Mouse (Mus musculus): ENCODE results near the gene Slc35f1. TPM values are rescaled to one million over a fixed set of nuclear protein-coding genes. Genes with fewer than 3 reads are reported as not detected.

Slc35f1 gene
- total and polyA plus RNA-seq, 3 experiments: not detected

GRCm38 (mm10) chr10:52996886-52997285 lies 306.6 kb downstream of the Slc35f1 start:
- no peaks in the 10 kb centered on the region for H3K4me1 ChIP-seq (ENCODE audit: control insufficient read depth in 1 of 2, insufficient read depth in 2 of 2, low read length in 2 of 2)
- no peaks in the 10 kb centered on the region for H3K79me2 ChIP-seq (ENCODE audit: control insufficient read depth, insufficient read depth, low read length, poor library complexity)
- H3K27ac ChIP-seq (ENCODE audit: control insufficient read depth, low read depth, low read length): no peak overlapping the region
- H3K9me3 ChIP-seq (replicated peaks; ENCODE audit: insufficient read depth, low read length): no peaks in the 10 kb centered on the region
- no peak overlapping the region for H3K9ac ChIP-seq (ENCODE audit: control insufficient read depth, low read depth, low read length, poor library complexity, severe bottlenecking)
- TF ChIP-seq E2F4 (IDR thresholded peaks at IDR 0.05; ENCODE audit: borderline replicate concordance, low read depth, low read length) (no peak), TCF12 (IDR thresholded peaks at IDR 0.05; ENCODE audit: low read depth, low read length) (no peak), ZNF384 (IDR thresholded peaks at IDR 0.05; ENCODE audit: low read depth, low read length) (no peak), ELF1 (IDR thresholded peaks at IDR 0.05; ENCODE audit: low read depth, low read length) (no peak), ZMIZ1 (IDR thresholded peaks at IDR 0.05; ENCODE audit: low read depth, low read length) (no peak), UBTF (IDR thresholded peaks at IDR 0.05; ENCODE audit: borderline replicate concordance, insufficient read depth, low read depth, low read length) (no peak), MAFK (IDR thresholded peaks at IDR 0.05; ENCODE audit: borderline replicate concordance, low read depth, low read length) (no peak), POLR2A (IDR thresholded peaks at IDR 0.05; ENCODE audit: control insufficient read depth in 1 of 2, insufficient read depth in 1 of 2, low read depth in 1 of 2, low read length in 2 of 2, poor library complexity in 1 of 2) (no peak), HCFC1 (IDR thresholded peaks at IDR 0.05; ENCODE audit: low read depth, low read length) (no peak), EP300 (IDR thresholded peaks at IDR 0.05; ENCODE audit: low read depth in 1 of 2, low read length in 2 of 2) (no peak), RAD21 (IDR thresholded peaks at IDR 0.05; ENCODE audit: low read depth, low read length) (no peak), NRF1 (IDR thresholded peaks at IDR 0.05; ENCODE audit: insufficient read depth, low read depth, low read length, poor library complexity, severe bottlenecking) (no peak), CHD2 (IDR thresholded peaks at IDR 0.05; ENCODE audit: low read length) (no peak), BHLHE40 (IDR thresholded peaks at IDR 0.05; ENCODE audit: borderline replicate concordance, low read depth, low read length) (no peak), USF2 (IDR thresholded peaks at IDR 0.05; ENCODE audit: borderline replicate concordance in 1 of 2, insufficient read depth in 1 of 2, low read depth in 1 of 2, low read length in 2 of 2) (no peak), CTCF (IDR thresholded peaks at IDR 0.05 in 2 of 3, conservative IDR thresholded peaks at IDR 0.05 in 1 of 3; ENCODE audit: control insufficient read depth in 1 of 3, insufficient read depth in 1 of 3, low read depth in 2 of 3, low read length in 3 of 3, poor library complexity in 1 of 3, severe bottlenecking in 1 of 3) (no peak), MEF2A (IDR thresholded peaks at IDR 0.05; ENCODE audit: extremely low read depth, insufficient replicate concordance, low read depth, low read length, poor library complexity, severe bottlenecking) (no peak), SMC3 (IDR thresholded peaks at IDR 0.05; ENCODE audit: low read depth, low read length) (no peak), MAX (IDR thresholded peaks at IDR 0.05; ENCODE audit: low read length) (no peak), MYC (IDR thresholded peaks at IDR 0.05; ENCODE audit: low read depth, low read length) (no peak)
- DNase-seq (ENCODE audit: low read depth, low spot score): no peak
- H3K36me3 ChIP-seq (ENCODE audit: control insufficient read depth in 1 of 2, insufficient read depth in 2 of 2, low read length in 2 of 2): no peaks in the 10 kb centered on the region
- H3K4me3 ChIP-seq (ENCODE audit: control insufficient read depth in 1 of 2, insufficient read depth in 1 of 2, low read depth in 2 of 2, low read length in 2 of 2): no peak overlapping the region
- no peaks in the 10 kb centered on the region for H3K27me3 ChIP-seq (ENCODE audit: control insufficient read depth in 1 of 2, insufficient read depth in 2 of 2, low read length in 2 of 2)

- no peaks in the 10 kb centered on the region for H3K36me3 ChIP-seq (ENCODE audit: control insufficient read depth in 1 of 2, insufficient read depth in 2 of 2, low read length in 2 of 2)
- H3K27me3 ChIP-seq (ENCODE audit: control insufficient read depth in 1 of 2, insufficient read depth in 2 of 2, low read length in 2 of 2): no peaks in the 10 kb centered on the region
- H3K9ac ChIP-seq (ENCODE audit: control insufficient read depth, low read depth, low read length, poor library complexity, severe bottlenecking): no peak overlapping the region
- TF ChIP-seq MAFK (IDR thresholded peaks at IDR 0.05; ENCODE audit: borderline replicate concordance, low read depth, low read length) (no peak), MAX (IDR thresholded peaks at IDR 0.05; ENCODE audit: low read length) (no peak), GATA1 (IDR thresholded peaks at IDR 0.05; ENCODE audit: low read depth, low read length) (no peak), POLR2A (IDR thresholded peaks at IDR 0.05; ENCODE audit: control insufficient read depth in 1 of 2, insufficient read depth in 1 of 2, low read depth in 1 of 2, low read length in 2 of 2, poor library complexity in 1 of 2) (no peak), ZNF384 (IDR thresholded peaks at IDR 0.05; ENCODE audit: low read depth, low read length) (no peak), CHD2 (IDR thresholded peaks at IDR 0.05; ENCODE audit: low read length) (no peak), CTCF (IDR thresholded peaks at IDR 0.05 in 2 of 3, conservative IDR thresholded peaks at IDR 0.05 in 1 of 3; ENCODE audit: control insufficient read depth in 1 of 3, insufficient read depth in 1 of 3, low read depth in 2 of 3, low read length in 3 of 3, poor library complexity in 1 of 3, severe bottlenecking in 1 of 3) (no peak), TBP (IDR thresholded peaks at IDR 0.05; ENCODE audit: low read depth, low read length) (no peak), ZC3H11A (IDR thresholded peaks at IDR 0.05; ENCODE audit: low read depth, low read length) (no peak), USF1 (IDR thresholded peaks at IDR 0.05; ENCODE audit: low read depth, low read length) (no peak)
- no peak overlapping the region for H3K27ac ChIP-seq (ENCODE audit: control insufficient read depth, low read depth, low read length)
- no peaks in the 10 kb centered on the region for H3K9me3 ChIP-seq (replicated peaks; ENCODE audit: insufficient read depth, low read length)
- H3K4me3 ChIP-seq (ENCODE audit: control insufficient read depth in 1 of 2, insufficient read depth in 1 of 2, low read depth in 2 of 2, low read length in 2 of 2): no peak overlapping the region
- DNase-seq (ENCODE audit: low read depth, low spot score): no peak
- H3K4me1 ChIP-seq (ENCODE audit: control insufficient read depth in 1 of 2, insufficient read depth in 2 of 2, low read length in 2 of 2): no peaks in the 10 kb centered on the region
- no peaks in the 10 kb centered on the region for H3K79me2 ChIP-seq (ENCODE audit: control insufficient read depth, insufficient read depth, low read length, poor library complexity)
These were observed 310.8 kb downstream of the Slc35f1 start for GRCm38 (mm10) chr10:53001136-53001535.

Measured in MEL (cell line).